Comparison of ENCODE assay signal across 21 mouse cellular contexts in genomic region chr5:30930846-30931245, GRCm38 (mm10). TPM values are rescaled to one million over a fixed set of nuclear protein-coding genes. Genes with fewer than 3 reads are reported as not detected.
DNase-seq lines count a peak whose midpoint lies in the region; ATAC-seq and TF ChIP-seq lines count a peak whose summit lies in the region.
"Had no signal": no experiment of that assay in that cellular context is flagged by ENCODE, and none has a peak within 500 bp of the region (broad histone marks: within the 10 kb centered on the region; RNA-seq: fewer than 3 reads in every experiment).

No protein-coding gene starts in this region.

- H3K27ac ChIP-seq in cerebellum, adult 2 months (ENCODE audit: insufficient read depth, low read length) = no peak overlapping the region
- no peak overlapping the region for H3K27ac ChIP-seq in forebrain, embryonic 13.5 days
- H3K27ac ChIP-seq in forebrain, postnatal 0 days (ENCODE audit: low read depth, low read length) = no peak overlapping the region
- H3K27ac ChIP-seq in limb, embryonic 13.5 days = no peak overlapping the region
- no peak overlapping the region for H3K27ac ChIP-seq in limb, embryonic 10.5 days
- H3K27ac ChIP-seq: forebrain, embryonic 15.5 days; heart, embryonic 13.5 days; hindbrain, embryonic 15.5 days; left cerebral cortex, adult 2 months; liver, embryonic 12.5 days; neural tube, embryonic 12.5 days had no signal

- DNase-seq in cerebellum, adult 9-10 months = peak; percentile 41
- no peak for DNase-seq in cerebellum, adult 2 months
- no peak for DNase-seq in forebrain, postnatal 0 days
- no peak for DNase-seq in limb, embryonic 10.5 days (ENCODE audit: low spot score)
- DNase-seq in layer of hippocampus, postnatal 36 days = no peak
- DNase-seq: layer of hippocampus, adult 9-11 months had no signal

- no peak overlapping the region for H3K4me3 ChIP-seq in cerebellum, adult 2 months (replicated peaks; ENCODE audit: insufficient read depth, low read depth, low read length)
- H3K4me3 ChIP-seq in forebrain, embryonic 13.5 days = no peak overlapping the region
- no peak overlapping the region for H3K4me3 ChIP-seq in forebrain, postnatal 0 days (ENCODE audit: low read depth, low read length)
- no peak overlapping the region for H3K4me3 ChIP-seq in limb, embryonic 13.5 days
- H3K4me3 ChIP-seq in limb, embryonic 10.5 days = no peak overlapping the region
- H3K4me3 ChIP-seq: forebrain, embryonic 15.5 days; heart, embryonic 13.5 days; hindbrain, embryonic 15.5 days; left cerebral cortex, adult 2 months; liver, embryonic 12.5 days; neural tube, embryonic 12.5 days had no signal

- no peaks in the 10 kb centered on the region for H3K36me3 ChIP-seq in forebrain, embryonic 13.5 days (ENCODE audit: poor library complexity, severe bottlenecking)
- peaks cover 8% of the 10 kb centered on the region; the same call in 1 of the 2 replicates for H3K36me3 ChIP-seq in forebrain, postnatal 0 days (ENCODE audit: insufficient read depth)
- no peaks in the 10 kb centered on the region for H3K36me3 ChIP-seq in limb, embryonic 13.5 days
- H3K36me3 ChIP-seq in limb, embryonic 10.5 days = no peaks in the 10 kb centered on the region
- H3K36me3 ChIP-seq: forebrain, embryonic 15.5 days; heart, embryonic 13.5 days; neural tube, embryonic 12.5 days had no signal

- TF ChIP-seq POLR2A in cerebellum, adult 2 months (IDR thresholded peaks at IDR 0.05; ENCODE audit: borderline replicate concordance, insufficient read depth, low read length) = no peak

- H3K4me1 ChIP-seq in cerebellum, adult 2 months (ENCODE audit: control insufficient read depth, insufficient read depth, low read length) = 0 out of 2 replicates have a peak, but pooled peaks cover 3% of the 10 kb centered on the region
- 0 out of 2 replicates have a peak, but pooled peaks cover 3% of the 10 kb centered on the region for H3K4me1 ChIP-seq in forebrain, embryonic 13.5 days
- H3K4me1 ChIP-seq in forebrain, postnatal 0 days (ENCODE audit: insufficient read depth) = no peaks in the 10 kb centered on the region
- H3K4me1 ChIP-seq in limb, embryonic 13.5 days = peaks cover 9% of the 10 kb centered on the region; the same call in 1 of the 2 replicates
- no peaks in the 10 kb centered on the region for H3K4me1 ChIP-seq in limb, embryonic 10.5 days
- H3K4me1 ChIP-seq: hindbrain, embryonic 15.5 days; liver, embryonic 12.5 days; neural tube, embryonic 12.5 days had no signal

- no peaks in the 10 kb centered on the region for H3K27me3 ChIP-seq in cerebellum, adult 2 months (ENCODE audit: control insufficient read depth, insufficient read depth, low read length)
- no peaks in the 10 kb centered on the region for H3K27me3 ChIP-seq in forebrain, embryonic 13.5 days
- no peaks in the 10 kb centered on the region for H3K27me3 ChIP-seq in forebrain, postnatal 0 days (ENCODE audit: insufficient read depth, low read length)
- no peaks in the 10 kb centered on the region for H3K27me3 ChIP-seq in limb, embryonic 13.5 days
- no peaks in the 10 kb centered on the region for H3K27me3 ChIP-seq in limb, embryonic 10.5 days (ENCODE audit: low read depth, poor library complexity, severe bottlenecking)
- H3K27me3 ChIP-seq: forebrain, embryonic 15.5 days; heart, embryonic 13.5 days; hindbrain, embryonic 15.5 days; liver, embryonic 12.5 days; neural tube, embryonic 12.5 days; Patski had no signal

- WGBS in cerebellum, adult 2 months = 37% methylated on average over 6 of the region's 6 CpGs
- 80% methylated on average over 6 of the region's 6 CpGs for WGBS in forebrain, embryonic 13.5 days
- WGBS in forebrain, postnatal 0 days = 65% methylated on average over 6 of the region's 6 CpGs
- 78% methylated on average over 6 of the region's 6 CpGs for WGBS in limb, embryonic 13.5 days
- 89% methylated on average over 6 of the region's 6 CpGs for WGBS in limb, embryonic 10.5 days

- H3K9me3 ChIP-seq in forebrain, embryonic 13.5 days (replicated peaks) = no peaks in the 10 kb centered on the region
- H3K9me3 ChIP-seq in forebrain, postnatal 0 days (ENCODE audit: low read length) = no peaks in the 10 kb centered on the region
- H3K9me3 ChIP-seq in limb, embryonic 13.5 days = no peaks in the 10 kb centered on the region
- no peaks in the 10 kb centered on the region for H3K9me3 ChIP-seq in limb, embryonic 10.5 days (replicated peaks)
- H3K9me3 ChIP-seq: forebrain, embryonic 15.5 days; heart, embryonic 13.5 days; hindbrain, embryonic 15.5 days; liver, embryonic 12.5 days; neural tube, embryonic 12.5 days had no signal

- no peak overlapping the region for H3K4me2 ChIP-seq in forebrain, embryonic 13.5 days
- no peak overlapping the region for H3K4me2 ChIP-seq in forebrain, postnatal 0 days (ENCODE audit: low read depth)
- H3K4me2 ChIP-seq in limb, embryonic 13.5 days (replicated peaks) = no peak overlapping the region
- H3K4me2 ChIP-seq: forebrain, embryonic 15.5 days; heart, embryonic 13.5 days; hindbrain, embryonic 15.5 days; liver, embryonic 12.5 days; midbrain, embryonic 11.5 days; neural tube, embryonic 12.5 days had no signal

- ATAC-seq in forebrain, embryonic 13.5 days = no peak
- ATAC-seq in forebrain, postnatal 0 days = no peak
- ATAC-seq in limb, embryonic 13.5 days (ENCODE audit: low FRiP score, low read depth) = no peak
- ATAC-seq: liver, embryonic 12.5 days; liver, postnatal 0 days; Patski had no signal

- peak overlapping the region; percentile 16; the same call in 1 of the 2 replicates for H3K9ac ChIP-seq in forebrain, embryonic 13.5 days
- no peak overlapping the region for H3K9ac ChIP-seq in forebrain, postnatal 0 days
- 0 out of 2 replicates have a peak overlapping the region, but pooled peaks have one; percentile 13 for H3K9ac ChIP-seq in limb, embryonic 13.5 days
- H3K9ac ChIP-seq: forebrain, embryonic 15.5 days; heart, embryonic 13.5 days; hindbrain, embryonic 15.5 days; liver, embryonic 12.5 days; liver, postnatal 0 days; neural tube, embryonic 12.5 days had no signal

- TF ChIP-seq CTCF in cerebellum, adult 2 months (IDR thresholded peaks at IDR 0.05; ENCODE audit: borderline replicate concordance, insufficient read depth, low read depth, low read length) = no peak
- no peak for TF ChIP-seq CTCF in forebrain, postnatal 0 days (IDR thresholded peaks at IDR 0.05; ENCODE audit: low read depth)

RNA-seq across cellular contexts. Expression of gene Khk, which starts 9.6 kb away (rescaled TPM):
- 34.1 and 34.2 TPM in 2 replicates for polyA plus RNA-seq in cerebellum, adult 2 months (2012; rRNA removed)
- 3.3 and 7.6 TPM in 2 replicates for polyA plus RNA-seq in forebrain, embryonic 13.5 days (2015; fragmentation: Nextera tagmentation; extraction: Ambion mirVana)
- total RNA-seq in forebrain, postnatal 0 days (2014; rRNA removed) = 4.5 and 5.3 TPM in 2 replicates
- 11.7 and 13.2 TPM in 2 replicates for polyA plus RNA-seq in forebrain, postnatal 0 days (2015; fragmentation: Nextera tagmentation; extraction: Ambion mirVana)
- 20.0 and 22.6 TPM in 2 replicates for polyA plus RNA-seq in limb, embryonic 13.5 days (2015; fragmentation: Nextera tagmentation; extraction: Ambion mirVana)
- polyA plus RNA-seq in limb, embryonic 10.5 days (2016; fragmentation: Nextera tagmentation; extraction: Ambion mirVana) = 7.1 and 7.8 TPM in 2 replicates
- 10 to 100 TPM; 10.1 to 13.6 TPM for total RNA-seq in layer of hippocampus, postnatal 36 days (2021)

RNA-seq across cellular contexts. Expression of gene Cgref1, which starts 14.5 kb away (rescaled TPM):
- polyA plus RNA-seq in cerebellum, adult 2 months (2012; rRNA removed) = 16.7 and 18.5 TPM in 2 replicates
- polyA plus RNA-seq in forebrain, embryonic 13.5 days (2015; fragmentation: Nextera tagmentation; extraction: Ambion mirVana) = 9.2 and 10.1 TPM in 2 replicates
- total RNA-seq in forebrain, postnatal 0 days (2014; rRNA removed) = 67.3 and 82.1 TPM in 2 replicates
- 61.0 and 63.5 TPM in 2 replicates for polyA plus RNA-seq in forebrain, postnatal 0 days (2015; fragmentation: Nextera tagmentation; extraction: Ambion mirVana)
- polyA plus RNA-seq in limb, embryonic 13.5 days (2015; fragmentation: Nextera tagmentation; extraction: Ambion mirVana) = 7.6 and 8.7 TPM in 2 replicates
- polyA plus RNA-seq in limb, embryonic 10.5 days (2016; fragmentation: Nextera tagmentation; extraction: Ambion mirVana) = 1.0 and 2.5 TPM in 2 replicates
- 10 to 100 TPM; 16.5 to 16.7 TPM for total RNA-seq in layer of hippocampus, postnatal 36 days (2021)
- total RNA-seq: common myeloid progenitor, adult 5-6 weeks; hematopoietic stem cell, adult 5-6 weeks; megakaryocyte, adult 5-6 weeks; MEL had no signal

RNA-seq across cellular contexts. Expression of gene Emilin1, which starts 17.6 kb away (rescaled TPM):
- polyA plus RNA-seq in cerebellum, adult 2 months (2012; rRNA removed) = 1.7 and 2.6 TPM in 2 replicates
- 10.3 and 15.7 TPM in 2 replicates for polyA plus RNA-seq in forebrain, embryonic 13.5 days (2015; fragmentation: Nextera tagmentation; extraction: Ambion mirVana)
- total RNA-seq in forebrain, postnatal 0 days (2014; rRNA removed) = 10.0 and 11.3 TPM in 2 replicates
- polyA plus RNA-seq in forebrain, postnatal 0 days (2015; fragmentation: Nextera tagmentation; extraction: Ambion mirVana) = 9.6 and 10.0 TPM in 2 replicates
- 279 and 281 TPM in 2 replicates for polyA plus RNA-seq in limb, embryonic 13.5 days (2015; fragmentation: Nextera tagmentation; extraction: Ambion mirVana)
- polyA plus RNA-seq in limb, embryonic 10.5 days (2016; fragmentation: Nextera tagmentation; extraction: Ambion mirVana) = 202 and 241 TPM in 2 replicates
- total RNA-seq in layer of hippocampus, postnatal 36 days (2021) = 1 to 10 TPM; 2.0 to 2.3 TPM

RNA-seq across cellular contexts. Expression of gene Ost4, which starts 23.3 kb away (rescaled TPM):
- polyA plus RNA-seq in cerebellum, adult 2 months (2012; rRNA removed) = 174 and 187 TPM in 2 replicates
- 325 and 333 TPM in 2 replicates for polyA plus RNA-seq in forebrain, embryonic 13.5 days (2015; fragmentation: Nextera tagmentation; extraction: Ambion mirVana)
- total RNA-seq in forebrain, postnatal 0 days (2014; rRNA removed) = 116 and 130 TPM in 2 replicates
- polyA plus RNA-seq in forebrain, postnatal 0 days (2015; fragmentation: Nextera tagmentation; extraction: Ambion mirVana) = 190 and 236 TPM in 2 replicates
- 408 and 424 TPM in 2 replicates for polyA plus RNA-seq in limb, embryonic 13.5 days (2015; fragmentation: Nextera tagmentation; extraction: Ambion mirVana)
- polyA plus RNA-seq in limb, embryonic 10.5 days (2016; fragmentation: Nextera tagmentation; extraction: Ambion mirVana) = 403 and 414 TPM in 2 replicates
- total RNA-seq in layer of hippocampus, postnatal 36 days (2021) = 10 to 100 TPM; 97.4 to 99.4 TPM

RNA-seq across cellular contexts. Expression of gene Preb, which starts 29.3 kb away (rescaled TPM):
- polyA plus RNA-seq in cerebellum, adult 2 months (2012; rRNA removed) = 228 and 241 TPM in 2 replicates
- 126 and 132 TPM in 2 replicates for polyA plus RNA-seq in forebrain, embryonic 13.5 days (2015; fragmentation: Nextera tagmentation; extraction: Ambion mirVana)
- total RNA-seq in forebrain, postnatal 0 days (2014; rRNA removed) = 23.7 and 42.7 TPM in 2 replicates
- 65.1 and 77.0 TPM in 2 replicates for polyA plus RNA-seq in forebrain, postnatal 0 days (2015; fragmentation: Nextera tagmentation; extraction: Ambion mirVana)
- 136 and 142 TPM in 2 replicates for polyA plus RNA-seq in limb, embryonic 13.5 days (2015; fragmentation: Nextera tagmentation; extraction: Ambion mirVana)
- polyA plus RNA-seq in limb, embryonic 10.5 days (2016; fragmentation: Nextera tagmentation; extraction: Ambion mirVana) = 139 and 142 TPM in 2 replicates
- 100 to 1,000 TPM; 115 to 137 TPM for total RNA-seq in layer of hippocampus, postnatal 36 days (2021)

Comparison
In these comparisons a context has a peak if more than half of its experiments do, and no peak if none do; other contexts are left out.
1. RNA of gene Emilin1, which starts 17.6 kb away (polyA plus RNA-seq): 279 to 281 TPM in limb, embryonic 13.5 days and 202 to 241 TPM in limb, embryonic 10.5 days; 10.3 to 15.7 TPM in forebrain, embryonic 13.5 days, 9.6 to 10.0 TPM in forebrain, postnatal 0 days and 1.7 to 2.6 TPM in cerebellum, adult 2 months; every median in the first group is over 10 times any median in the second.